Mouse (Mus musculus) ES-E14 (cell line): Measurements from ENCODE around the gene Col7a1.

Experiments used
- CHD2 ChIP-seq: IDR thresholded peaks from 2 replicates; pipeline ENCODE4 v1.6.1; 2014; ENCODE audit warnings: mild to moderate bottlenecking, low read depth, low read length, inconsistent platforms
- HCFC1 ChIP-seq: IDR thresholded peaks from 2 replicates; pipeline ENCODE4 v1.6.1; 2012; ENCODE audit warnings: low read length, inconsistent platforms, borderline replicate concordance; ENCODE audit not compliant: insufficient read depth
- ZC3H11A ChIP-seq: IDR thresholded peaks from 2 replicates; pipeline ENCODE4 v1.6.1; 2012; ENCODE audit warnings: low read depth, mild to moderate bottlenecking, inconsistent platforms, low read length, borderline replicate concordance
- ZNF384 ChIP-seq: IDR thresholded peaks from 2 replicates; pipeline ENCODE4 v1.6.1; 2012; ENCODE audit warnings: low read depth, low read length, inconsistent platforms

- no peak for TF ChIP-seq HCFC1
- no peak for TF ChIP-seq ZNF384
- no peak for TF ChIP-seq CHD2
- no peak for TF ChIP-seq ZC3H11A
Observed at GRCm38 (mm10) chr9:109032435-109032834, 79.0 kb downstream of the Col7a1 start.
